Mouse (Mus musculus) fat pad, adult 2 months (tissue): Measurements from ENCODE around the gene F13b.

ENCODE experiments used
- DNase-seq: peaks from one replicate; pipeline ENCODE4 v3.0.0-alpha.2; 2011; ENCODE audit warnings: low read depth, low spot score; ENCODE audit errors: extremely low read depth

F13b gene

DNA sequence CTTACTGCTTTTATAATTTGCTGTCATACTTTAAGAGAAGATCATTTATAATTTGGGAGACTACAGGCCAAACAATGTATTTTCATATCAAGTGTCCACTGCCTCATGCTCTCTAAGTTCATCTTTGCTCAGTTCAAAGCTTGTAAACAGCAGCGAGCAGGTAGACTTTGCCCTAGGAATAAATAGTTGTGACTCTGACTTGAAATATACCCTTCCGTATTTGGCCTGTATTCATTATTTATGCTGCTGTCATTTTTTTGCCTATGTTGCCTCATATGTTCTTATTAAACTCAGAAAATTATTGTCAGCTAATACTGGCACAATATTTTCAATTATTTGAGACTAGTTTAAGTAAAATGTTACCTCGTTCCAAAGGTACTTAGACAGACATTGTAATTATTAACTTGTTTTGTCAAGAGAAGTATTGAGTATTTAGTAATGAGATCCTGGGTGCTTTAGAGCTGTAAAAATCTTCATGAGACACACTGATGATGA, at the start of gene F13b:
Gene F13b, plus strand, starts transcription at position 445 of the 495 bp plus-strand sequence.
- DNase-seq = no peak

DNA sequence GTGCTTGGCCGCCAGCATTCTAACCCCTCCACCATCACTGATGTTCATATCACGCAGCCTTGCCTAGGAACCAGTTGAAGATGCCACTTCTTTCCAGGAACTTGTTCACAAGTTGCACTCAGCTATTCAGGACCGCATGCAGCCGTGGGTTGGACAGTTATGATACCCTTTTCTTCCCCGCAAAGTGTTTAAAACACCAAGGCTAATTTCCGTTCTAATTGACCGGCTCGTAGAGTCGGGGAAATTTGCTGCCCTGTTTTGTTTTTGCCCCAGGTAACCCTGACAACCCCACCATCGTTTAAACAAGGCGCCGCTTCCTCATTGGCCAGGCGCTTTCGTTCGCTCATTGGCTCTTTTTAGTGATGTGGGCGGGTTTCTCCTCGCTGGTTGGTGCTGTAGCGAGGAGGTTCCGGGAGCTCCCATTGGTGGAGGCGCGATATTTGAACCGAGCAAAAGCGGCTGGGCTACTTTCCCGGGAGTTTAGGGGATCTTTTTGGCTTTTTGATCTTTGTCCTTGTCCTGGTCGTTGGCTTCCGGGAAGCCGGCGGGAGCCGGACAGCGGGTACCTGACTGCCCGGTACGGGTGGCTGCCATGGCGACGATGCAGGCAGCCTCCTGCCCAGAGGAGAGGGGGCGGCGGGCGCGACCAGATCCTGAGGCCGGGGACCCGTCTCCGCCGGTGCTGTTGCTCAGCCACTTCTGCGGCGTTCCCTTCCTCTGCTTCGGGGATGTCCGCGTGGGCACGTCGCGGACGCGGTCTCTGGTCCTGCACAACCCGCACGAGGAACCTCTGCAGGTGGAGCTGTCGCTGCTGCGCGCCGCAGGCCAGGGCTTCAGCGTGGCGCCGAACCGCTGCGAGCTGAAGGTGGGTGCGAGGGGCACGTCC, 46.9 kb upstream of the F13b start, which contains the start of gene Aspm:
Gene Aspm, plus strand, starts transcription at position 433 of the 886 bp plus-strand sequence.
- DNase-seq = peak; percentile 14

DNA sequence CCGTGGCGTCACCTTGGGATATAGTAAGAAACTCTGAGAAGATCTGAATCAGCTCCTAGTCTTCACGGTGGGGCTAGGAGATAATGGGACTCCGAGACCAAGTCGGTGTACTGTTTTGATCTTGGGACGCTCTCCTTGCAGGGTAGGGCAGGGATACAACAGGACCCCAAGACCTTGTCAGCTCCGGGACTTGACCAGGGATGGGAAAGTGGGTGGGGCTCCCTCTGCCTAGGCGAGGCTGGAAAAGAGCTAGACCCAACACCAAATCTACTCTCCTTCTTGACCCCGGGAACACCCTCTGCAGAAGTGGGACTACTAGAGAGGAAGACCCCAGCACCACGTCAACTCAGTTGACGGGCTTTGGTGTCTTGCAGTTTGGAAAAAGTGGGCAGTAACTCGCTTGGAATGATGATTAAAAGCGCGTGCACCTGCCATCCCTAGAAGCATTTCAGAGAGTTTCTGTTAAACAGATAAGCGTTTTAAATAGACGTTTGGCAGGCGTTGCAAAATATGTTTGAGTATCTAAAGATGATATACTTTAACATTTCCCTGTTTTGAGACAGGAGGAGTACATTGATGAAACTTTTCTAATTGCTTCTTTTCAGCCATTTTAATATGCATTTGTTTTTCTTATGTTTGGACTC, 46.2 kb upstream of the F13b start:
- DNase-seq = no peak

DNA sequence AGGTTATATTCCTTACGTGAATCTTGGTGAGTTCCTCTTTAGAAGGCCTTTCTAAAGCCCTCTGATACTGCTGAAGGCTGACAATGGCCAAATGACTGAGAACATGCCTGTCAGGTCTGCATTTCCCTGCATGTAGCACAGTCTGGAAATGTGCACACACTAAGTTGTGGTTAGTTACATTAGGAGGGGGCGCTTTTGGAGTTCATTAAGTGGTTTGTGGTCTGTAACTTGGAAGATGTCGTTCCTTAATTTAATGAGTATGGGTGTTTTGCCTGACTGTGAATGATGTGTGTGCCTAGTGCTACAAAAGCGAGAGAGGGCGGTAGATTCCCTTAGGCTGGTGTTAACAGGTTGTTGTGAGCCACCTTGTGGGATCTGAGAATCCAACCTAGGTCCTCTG, 40.7 kb upstream of the F13b start:
- DNase-seq = no peak

DNA sequence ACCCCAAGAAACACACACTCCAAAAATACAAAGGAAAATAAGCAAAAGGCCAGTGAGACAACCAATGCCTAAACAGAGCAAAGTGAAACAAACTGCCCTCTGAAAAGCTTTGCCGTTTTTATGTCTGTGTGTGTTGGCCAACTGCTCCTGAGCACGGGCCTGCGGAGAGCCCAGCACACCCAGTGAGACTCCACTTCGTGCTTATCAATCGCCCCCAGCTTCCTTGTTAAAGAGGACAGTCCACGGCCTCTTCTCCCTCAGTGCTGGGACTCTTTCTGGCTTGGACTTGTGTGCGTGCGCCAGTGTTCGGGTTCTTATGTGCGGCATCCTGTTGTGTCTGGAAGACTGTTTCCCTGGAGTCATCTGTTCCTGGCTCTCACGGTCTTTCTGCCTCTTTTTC, 35.6 kb upstream of the F13b start:
- no peak for DNase-seq

DNA sequence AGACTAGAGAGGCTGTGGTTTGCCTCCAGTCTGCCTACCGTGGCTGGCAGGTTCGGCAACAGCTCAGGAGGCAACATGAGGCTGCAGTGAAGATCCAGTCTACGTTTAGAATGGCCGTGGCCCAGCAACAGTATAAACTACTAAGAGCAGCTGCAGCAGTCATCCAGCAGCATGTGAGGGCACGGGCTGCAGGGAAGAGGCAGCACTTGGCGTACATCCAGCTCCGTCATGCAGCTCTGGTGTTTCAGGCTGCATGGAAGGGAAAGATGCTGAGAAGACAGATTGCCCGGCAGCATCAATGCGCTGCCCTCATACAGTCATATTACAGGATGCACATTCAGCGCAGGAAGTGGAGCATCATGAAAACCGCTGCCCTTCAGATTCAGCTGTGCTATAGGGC, 22.6 kb upstream of the F13b start:
- DNase-seq = no peak

DNA sequence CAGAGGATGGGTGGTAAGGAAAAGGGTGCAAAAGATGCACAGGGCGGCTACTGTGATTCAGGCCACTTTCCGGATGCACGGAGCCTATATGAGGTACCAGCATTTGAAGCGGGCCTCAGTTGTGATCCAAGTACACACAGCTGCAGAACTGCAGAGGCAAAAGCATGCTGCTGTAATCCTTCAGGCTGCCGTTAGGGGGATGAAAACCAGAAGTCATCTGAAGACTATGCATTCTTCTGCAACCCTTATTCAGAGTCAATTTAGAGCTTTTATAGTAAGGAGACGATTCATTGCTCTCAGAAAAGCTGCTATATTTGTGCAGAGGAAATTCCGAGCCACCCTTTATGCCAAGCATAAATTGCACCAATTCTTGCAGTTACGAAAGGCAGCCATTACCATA, 21.3 kb upstream of the F13b start:
- no peak for DNase-seq

DNA sequence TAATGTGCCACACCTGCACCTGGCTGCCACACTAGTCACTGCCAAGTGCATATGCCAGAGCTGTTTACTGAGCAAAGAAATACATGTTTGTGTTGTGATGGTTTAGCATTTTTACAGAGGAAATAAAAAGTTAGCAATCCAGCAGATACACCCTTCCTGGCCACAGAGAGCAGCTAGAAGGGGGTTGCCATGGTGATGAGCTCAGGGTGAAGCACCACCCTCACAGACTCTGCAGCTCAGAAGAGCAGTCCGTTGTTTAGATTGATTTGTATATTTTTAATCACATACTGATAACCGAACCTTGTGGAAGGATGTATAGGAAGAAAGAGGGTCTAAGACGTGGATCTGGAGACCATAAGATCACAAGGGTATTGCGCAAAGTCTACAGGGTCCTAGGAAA, 20.4 kb upstream of the F13b start:
- DNase-seq = no peak

DNA sequence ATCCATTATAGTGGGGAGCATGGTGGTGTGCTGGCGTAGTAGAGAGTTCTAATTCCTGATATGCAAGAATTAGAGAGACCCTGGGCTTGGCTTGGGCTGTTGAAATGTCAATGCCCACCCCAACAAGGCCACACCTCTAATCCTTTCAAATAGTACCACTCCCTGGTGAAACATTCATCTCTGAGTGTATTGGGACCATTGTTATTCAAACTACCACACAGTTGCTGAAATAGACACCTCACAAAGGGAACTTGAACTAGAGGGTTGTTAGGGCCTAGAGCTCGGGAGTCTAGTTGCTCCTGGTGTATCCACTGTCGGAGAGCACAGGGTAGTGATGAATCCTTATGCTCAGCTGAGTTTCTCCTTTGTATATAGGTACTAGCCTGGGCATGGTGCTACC, 6.9 kb upstream of the F13b start:
- no peak for DNase-seq

DNA sequence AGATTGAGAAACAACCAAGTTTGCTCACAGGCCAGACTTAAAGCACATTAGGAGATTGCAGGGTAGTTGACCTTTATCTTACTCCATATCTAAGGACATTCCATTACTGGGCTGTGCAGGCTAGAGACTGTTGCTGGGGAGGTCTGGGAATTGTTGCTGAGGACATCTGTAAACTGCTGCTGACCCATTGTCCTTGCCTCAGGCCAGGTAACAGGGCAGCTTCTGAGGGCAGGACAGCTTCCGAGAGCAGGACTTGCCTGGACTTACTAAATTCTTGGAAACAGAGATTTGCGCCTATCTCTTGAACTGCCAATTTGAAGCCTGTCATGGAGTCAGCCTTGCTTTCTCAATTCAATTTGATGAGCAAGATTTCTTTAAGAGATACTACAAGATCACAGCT, 6.1 kb upstream of the F13b start:
- DNase-seq = no peak

DNA sequence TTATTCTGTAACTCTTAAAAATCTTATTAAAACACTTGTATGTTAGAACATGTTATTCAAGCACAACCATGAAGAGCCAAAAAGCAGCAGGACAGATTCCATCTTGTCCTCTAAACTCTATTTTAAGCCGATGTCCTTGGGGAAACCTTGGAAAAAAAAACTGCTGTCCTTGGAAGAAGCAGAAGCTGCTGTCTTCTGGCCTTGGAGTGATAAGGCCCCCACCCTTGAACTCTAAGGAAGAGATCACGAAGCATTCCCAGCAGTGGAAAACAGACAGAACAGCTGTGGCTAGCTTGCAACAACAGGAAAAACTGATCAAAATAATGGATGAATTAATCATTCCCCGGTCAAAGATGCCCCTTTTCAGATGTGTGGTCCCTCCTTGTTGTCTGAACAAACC, 5.3 kb upstream of the F13b start:
- DNase-seq = no peak

DNA sequence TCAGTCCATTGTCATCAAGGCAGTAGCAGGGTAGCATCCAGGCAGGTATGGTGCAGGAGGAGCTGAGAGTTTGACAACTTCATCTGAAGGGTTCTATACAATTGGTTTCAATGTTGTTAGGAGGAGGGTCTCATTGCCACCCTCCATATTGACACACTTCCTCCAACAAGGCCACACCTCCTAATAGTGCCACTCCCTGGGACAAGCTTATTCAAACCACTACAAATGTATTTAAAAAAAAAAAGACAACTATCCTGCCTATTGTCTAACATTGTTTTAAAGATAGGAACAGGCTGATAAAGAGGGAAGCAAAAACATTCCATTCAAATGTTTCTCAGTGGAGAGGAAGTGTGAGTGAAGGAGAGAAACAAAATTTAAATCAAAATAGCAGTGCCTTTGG, 1.8 kb upstream of the F13b start:
- DNase-seq = no peak

DNA sequence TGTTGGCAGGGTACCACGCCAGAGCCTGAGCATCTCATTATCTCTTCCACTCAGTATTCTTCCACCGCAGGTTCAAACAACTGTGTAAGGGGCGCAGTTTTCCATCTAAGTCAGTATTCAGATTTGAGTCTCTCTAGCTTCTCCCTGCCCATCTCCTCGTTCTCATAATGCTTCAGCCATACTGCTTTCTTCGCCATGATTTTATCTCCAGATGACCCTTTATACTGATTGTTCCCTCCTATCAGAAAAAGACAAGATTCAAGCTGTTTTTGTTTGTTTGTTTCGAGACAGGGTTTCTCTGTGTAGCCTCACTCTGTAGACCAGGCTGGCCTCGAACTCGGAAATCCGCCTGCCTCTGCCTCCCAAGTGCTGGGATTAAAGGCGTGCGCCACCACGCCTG, 13.1 kb downstream of the F13b start:
- DNase-seq = no peak

DNA sequence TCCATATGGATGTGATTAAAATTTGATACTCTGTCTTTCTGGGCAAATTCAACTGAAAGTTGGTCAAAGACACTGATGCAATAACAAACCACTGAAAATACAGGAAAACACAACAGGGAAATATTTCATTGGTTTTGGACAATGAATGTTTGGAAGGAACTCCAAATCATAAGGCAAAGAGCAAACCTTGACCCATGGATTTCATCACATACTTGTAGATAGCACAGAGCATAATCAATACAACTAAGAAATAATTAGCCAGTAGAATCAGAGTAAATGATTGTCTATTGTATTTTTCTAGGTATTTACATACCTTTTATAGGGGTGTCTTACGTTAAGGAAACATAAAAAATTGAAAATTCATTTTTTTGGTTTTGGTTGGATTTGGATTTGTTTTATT, 47.0 kb downstream of the F13b start:
- no peak for DNase-seq

DNA sequence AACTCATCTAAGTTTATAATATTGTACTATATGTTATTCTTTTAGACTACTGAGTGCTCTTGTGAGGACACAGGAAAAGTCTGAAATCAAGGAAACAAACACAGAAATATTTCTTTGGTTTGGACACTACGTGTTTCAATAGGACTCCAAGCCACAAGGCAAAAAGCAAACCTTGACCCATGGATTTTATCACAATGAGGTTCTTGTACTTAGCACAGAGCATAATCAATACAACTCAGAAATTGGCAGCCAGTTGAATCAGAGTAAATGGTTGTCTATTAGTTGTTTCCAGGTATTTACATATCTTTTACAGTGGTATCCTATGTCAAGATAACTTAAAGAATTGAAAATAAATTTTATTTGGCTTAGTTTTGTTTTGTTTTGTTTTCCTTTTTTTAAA, 49.8 kb downstream of the F13b start:
- DNase-seq = no peak

DNA sequence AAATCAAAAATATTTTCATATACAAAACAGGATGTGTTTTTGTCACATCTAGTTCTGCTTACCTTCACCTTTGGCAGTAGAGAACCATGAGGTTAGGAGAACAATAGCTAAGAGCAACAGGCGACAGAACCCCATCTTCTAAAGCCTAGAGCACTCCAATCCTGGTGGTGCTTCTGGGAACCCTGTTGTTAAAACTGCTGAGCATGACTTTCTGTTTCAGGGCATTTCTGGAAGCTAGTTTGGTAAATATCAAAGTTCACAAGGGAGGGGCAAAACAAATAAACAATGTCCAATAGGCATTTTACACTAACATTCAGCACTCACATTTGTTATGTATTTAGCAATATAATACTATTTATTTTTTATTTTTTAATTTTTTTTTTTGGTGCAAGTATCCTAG, 58.5 kb downstream of the F13b start, which contains the start of gene Cfhr1:
Gene Cfhr1, minus strand, starts transcription at position 249 of the 400 bp plus-strand sequence.
- no peak for DNase-seq
